Mouse (Mus musculus) small intestine, adult 2 months (tissue): ENCODE results near the gene Ccdc121.

Experiments
- CTCF ChIP-seq: fragments of 200-500 bp; IDR thresholded peaks from 2 replicates; pipeline ENCODE4 v1.5.1; 2012; ENCODE audit warnings: low read depth, mild to moderate bottlenecking, control low read depth, inconsistent platforms, low read length, moderate library complexity, mixed read lengths; ENCODE audit not compliant: insufficient replicate concordance, insufficient read length; ENCODE audit errors: extremely low read depth
- POLR2A ChIP-seq: fragments of 200-500 bp; IDR thresholded peaks from 2 replicates; pipeline ENCODE4 v1.6.1; 2012; ENCODE audit warnings: low read depth, mild to moderate bottlenecking, control low read depth, inconsistent platforms, low read length, moderate library complexity

- TF ChIP-seq POLR2A: no peak
- no peak for TF ChIP-seq CTCF
Observed at GRCm38 (mm10) chr1:181559655-181560054, 48.4 kb upstream of the Ccdc121 start.
